Mouse (Mus musculus): ENCODE measurements around the gene Cdc73.

GRCm38 (mm10) chr1:143619760-143620159 is 82.9 kb downstream of the Cdc73 start:
- TF ChIP-seq CTCF (IDR thresholded peaks at IDR 0.05; ENCODE audit: insufficient read depth, low read length) (no peak), POLR2A (IDR thresholded peaks at IDR 0.05; ENCODE audit: borderline replicate concordance, extremely low read depth, low read depth, low read length) (no peak)

Data from lung, adult 2 months (tissue).